Mouse (Mus musculus): ENCODE results near the gene Fam178b. TPM values are rescaled to one million over a fixed set of nuclear protein-coding genes. Genes with fewer than 3 reads are reported as not detected.
A peak's percentile ranks its signal among the peaks of the same experiment; 100 is the strongest.

The Fam178b gene
- polyA plus RNA-seq, 1 experiment from 2014 or later = 3.4 TPM

DNA sequence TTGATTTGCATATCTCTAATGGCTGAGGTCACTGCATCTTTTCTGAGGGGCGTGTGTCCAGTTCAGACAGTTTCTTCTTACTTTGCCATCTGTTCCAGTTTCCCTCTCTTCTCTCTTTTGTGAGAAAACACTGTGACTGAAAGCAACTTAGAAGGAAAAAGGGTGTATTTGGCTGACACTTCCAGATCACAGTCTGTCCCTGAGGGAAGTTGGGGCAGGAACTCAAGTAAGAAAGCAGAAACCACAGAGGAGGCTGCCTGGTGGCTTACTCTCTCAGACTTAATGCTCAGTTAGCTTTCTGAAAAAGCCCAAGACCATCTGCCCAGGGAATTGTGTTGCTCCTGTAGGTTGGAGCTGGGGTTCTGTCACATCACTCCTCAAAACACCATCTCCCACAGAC lies 68.4 kb downstream of the Fam178b start:
- peaks cover 13% of the 10 kb centered on the region for H3K4me1 ChIP-seq
- H3K4me3 ChIP-seq = no peak overlapping the region
- no peak overlapping the region for H3K9ac ChIP-seq
- no peak overlapping the region for H3K4me2 ChIP-seq
- ATAC-seq (ENCODE audit: borderline replicate concordance, extremely low read depth, low FRiP score, low TSS enrichment) = no peak
- H3K27ac ChIP-seq = no peak overlapping the region
- 71% methylated on average over 1 of the region's 1 CpGs for WGBS
- H3K27me3 ChIP-seq = no peaks in the 10 kb centered on the region
- no peaks in the 10 kb centered on the region for H3K9me3 ChIP-seq
- H3K36me3 ChIP-seq = no peaks in the 10 kb centered on the region

DNA sequence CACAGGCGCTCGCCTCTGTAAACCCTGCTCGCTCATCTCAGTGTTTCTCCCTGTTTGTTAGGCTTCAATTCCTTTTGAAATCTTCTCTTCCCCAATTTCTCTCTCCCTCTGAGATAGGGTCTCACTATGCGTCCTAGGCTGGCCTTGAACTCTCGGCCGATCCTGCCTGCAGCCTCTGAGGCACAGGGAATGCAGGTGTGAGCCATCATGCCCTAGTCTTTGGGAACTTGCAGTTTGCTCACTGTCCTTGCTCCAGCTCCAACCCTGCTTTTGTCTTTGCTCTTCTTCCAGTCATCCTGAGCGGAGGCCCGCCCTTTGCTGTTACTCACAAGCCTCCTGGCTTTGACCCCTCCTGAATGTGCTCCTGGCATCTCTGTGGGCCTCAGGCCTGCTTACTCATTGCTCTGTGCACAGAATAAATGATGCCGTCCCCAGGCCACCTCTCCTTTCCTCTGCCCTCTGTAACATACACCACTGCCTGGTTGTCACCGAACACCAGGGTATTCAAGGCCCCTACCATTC lies 69.5 kb downstream of the Fam178b start:
- Histone ChIP-seq H3K4me3 (no peak overlapping the region), H3K4me2 (no peak overlapping the region), H3K9ac (no peak overlapping the region), H3K9me3 (no peaks in the 10 kb centered on the region), H3K4me1 (peaks cover 13% of the 10 kb centered on the region), H3K27me3 (no peaks in the 10 kb centered on the region), H3K36me3 (no peaks in the 10 kb centered on the region), H3K27ac (no peak overlapping the region)
- no peak for ATAC-seq (ENCODE audit: borderline replicate concordance, extremely low read depth, low FRiP score, low TSS enrichment)
- 91% methylated on average over 10 of the region's 10 CpGs for WGBS

DNA sequence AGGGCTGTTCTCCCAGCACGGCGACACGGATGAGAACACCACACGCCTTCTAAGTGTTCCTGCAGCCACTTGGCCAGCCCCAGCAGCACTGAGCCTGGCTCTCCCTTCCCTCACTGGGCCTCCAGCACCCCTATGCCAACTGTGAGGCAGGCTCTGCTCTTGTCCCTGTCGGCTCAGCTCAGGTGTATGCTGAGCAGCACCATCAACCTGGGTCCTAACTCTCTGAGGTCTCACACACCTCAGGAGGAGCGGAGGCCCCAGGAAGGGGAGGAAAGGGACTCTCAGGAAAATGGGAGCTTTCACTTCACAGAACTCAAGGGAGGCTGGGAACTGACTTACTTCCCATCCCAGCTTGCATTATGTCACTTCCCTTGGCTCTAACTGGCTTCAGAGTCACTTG lies 70.6 kb downstream of the Fam178b start:
- H3K27me3 ChIP-seq = no peaks in the 10 kb centered on the region
- H3K36me3 ChIP-seq = no peaks in the 10 kb centered on the region
- H3K4me1 ChIP-seq = peaks cover 15% of the 10 kb centered on the region
- H3K9ac ChIP-seq = no peak overlapping the region
- no peak overlapping the region for H3K27ac ChIP-seq
- ATAC-seq (ENCODE audit: borderline replicate concordance, extremely low read depth, low FRiP score, low TSS enrichment) = no peak
- WGBS = 75% methylated on average over 6 of the region's 6 CpGs
- H3K4me2 ChIP-seq = no peak overlapping the region
- no peaks in the 10 kb centered on the region for H3K9me3 ChIP-seq
- no peak overlapping the region for H3K4me3 ChIP-seq

DNA sequence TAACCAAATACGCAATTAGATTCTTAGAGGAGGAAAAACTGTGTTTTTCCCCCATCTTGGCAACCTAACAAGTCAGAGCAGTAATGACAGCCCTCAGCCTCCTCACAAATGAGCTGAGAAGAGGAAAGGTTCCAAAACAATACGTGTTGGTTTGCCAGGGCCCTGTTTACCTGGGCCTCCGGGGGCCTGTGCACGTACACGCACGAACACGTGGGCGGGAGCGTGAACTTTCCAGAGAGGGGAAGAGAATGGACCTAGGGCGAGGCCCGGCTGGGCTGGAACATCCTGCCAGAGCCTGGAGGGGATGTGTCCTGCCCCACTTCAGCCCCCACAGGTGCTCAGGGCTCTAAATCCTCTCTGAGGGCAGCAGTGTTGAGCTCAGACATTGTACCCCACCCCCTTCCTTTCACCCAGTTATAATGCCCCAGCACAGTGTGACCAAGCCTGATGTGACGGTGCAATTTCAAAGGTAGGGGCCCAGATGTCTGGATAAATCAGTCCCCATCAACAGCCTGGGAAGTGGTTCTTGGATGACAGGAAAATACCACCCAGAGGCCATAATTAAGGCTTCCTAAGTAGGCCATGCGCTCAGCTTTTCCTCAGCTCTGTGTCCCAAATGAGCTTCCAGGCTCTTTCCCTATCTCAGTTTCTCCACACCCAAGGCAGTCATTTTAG lies 71.4 kb downstream of the Fam178b start:
- no peak overlapping the region for H3K9ac ChIP-seq
- H3K4me1 ChIP-seq = peaks cover 19% of the 10 kb centered on the region
- H3K9me3 ChIP-seq = no peaks in the 10 kb centered on the region
- H3K27me3 ChIP-seq = no peaks in the 10 kb centered on the region
- H3K27ac ChIP-seq = peak overlapping the region; percentile 6; the same call in 1 of the 2 replicates
- H3K4me2 ChIP-seq = no peak overlapping the region
- ATAC-seq (ENCODE audit: borderline replicate concordance, extremely low read depth, low FRiP score, low TSS enrichment) = no peak
- H3K4me3 ChIP-seq = no peak overlapping the region
- 54% methylated on average over 13 of the region's 13 CpGs for WGBS
- no peaks in the 10 kb centered on the region for H3K36me3 ChIP-seq

DNA sequence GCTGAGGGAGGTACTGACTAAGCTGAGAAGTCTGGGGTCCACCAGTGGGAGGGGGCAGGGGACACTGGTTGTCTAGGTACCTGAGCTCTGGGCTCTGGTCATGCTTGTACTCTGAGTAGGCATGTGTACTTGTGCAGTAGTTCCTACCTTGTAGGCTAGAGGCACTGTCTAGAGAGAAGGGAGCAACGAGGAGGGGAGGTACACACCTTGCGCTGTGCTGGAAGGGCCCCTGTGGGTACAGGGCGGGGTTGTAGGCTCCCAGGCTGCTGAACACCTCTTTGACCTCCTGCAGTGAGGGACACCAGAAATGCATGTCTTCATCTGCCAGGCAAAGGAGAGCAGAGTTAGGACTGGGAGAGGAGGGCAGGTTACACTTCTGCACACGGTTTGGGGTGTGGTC lies 74.8 kb downstream of the Fam178b start:
- Histone ChIP-seq H3K27me3 (no peaks in the 10 kb centered on the region), H3K9me3 (no peaks in the 10 kb centered on the region), H3K27ac (no peak overlapping the region), H3K9ac (no peak overlapping the region), H3K4me1 (peaks cover 32% of the 10 kb centered on the region), H3K36me3 (no peaks in the 10 kb centered on the region), H3K4me2 (no peak overlapping the region), H3K4me3 (no peak overlapping the region)
- WGBS = 55% methylated on average over 4 of the region's 4 CpGs
- ATAC-seq (ENCODE audit: borderline replicate concordance, extremely low read depth, low FRiP score, low TSS enrichment) = no peak

DNA sequence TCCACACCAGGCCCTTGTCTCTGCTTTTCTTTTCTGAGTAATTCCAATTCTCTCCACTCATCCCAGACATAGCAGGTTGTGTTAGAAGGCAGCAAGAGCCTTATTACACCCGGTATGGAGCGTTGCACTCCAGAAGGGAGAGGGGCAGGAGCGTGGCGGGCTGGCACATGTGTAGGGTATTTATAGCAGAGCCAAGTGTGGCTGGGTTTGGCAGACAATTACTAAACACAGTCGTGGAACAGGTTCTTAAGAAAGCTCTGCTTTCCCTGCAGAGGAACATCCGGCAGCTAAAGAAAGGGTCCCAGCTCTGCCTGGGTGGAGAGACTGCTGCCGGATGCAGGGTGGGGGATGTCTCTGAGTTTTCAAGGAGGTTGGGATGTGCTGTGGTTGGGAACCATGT lies 76.0 kb downstream of the Fam178b start:
- peaks cover 37% of the 10 kb centered on the region for H3K4me1 ChIP-seq
- no peaks in the 10 kb centered on the region for H3K9me3 ChIP-seq
- 0 out of 2 replicates have a peak, but pooled peaks have one; percentile 16 for ATAC-seq (ENCODE audit: borderline replicate concordance, extremely low read depth, low FRiP score, low TSS enrichment)
- H3K27ac ChIP-seq = peak overlapping the region; percentile 52
- H3K4me2 ChIP-seq = no peak overlapping the region
- no peak overlapping the region for H3K9ac ChIP-seq
- no peaks in the 10 kb centered on the region for H3K36me3 ChIP-seq
- no peak overlapping the region for H3K4me3 ChIP-seq
- H3K27me3 ChIP-seq = no peaks in the 10 kb centered on the region
- 40% methylated on average over 7 of the region's 7 CpGs for WGBS

DNA sequence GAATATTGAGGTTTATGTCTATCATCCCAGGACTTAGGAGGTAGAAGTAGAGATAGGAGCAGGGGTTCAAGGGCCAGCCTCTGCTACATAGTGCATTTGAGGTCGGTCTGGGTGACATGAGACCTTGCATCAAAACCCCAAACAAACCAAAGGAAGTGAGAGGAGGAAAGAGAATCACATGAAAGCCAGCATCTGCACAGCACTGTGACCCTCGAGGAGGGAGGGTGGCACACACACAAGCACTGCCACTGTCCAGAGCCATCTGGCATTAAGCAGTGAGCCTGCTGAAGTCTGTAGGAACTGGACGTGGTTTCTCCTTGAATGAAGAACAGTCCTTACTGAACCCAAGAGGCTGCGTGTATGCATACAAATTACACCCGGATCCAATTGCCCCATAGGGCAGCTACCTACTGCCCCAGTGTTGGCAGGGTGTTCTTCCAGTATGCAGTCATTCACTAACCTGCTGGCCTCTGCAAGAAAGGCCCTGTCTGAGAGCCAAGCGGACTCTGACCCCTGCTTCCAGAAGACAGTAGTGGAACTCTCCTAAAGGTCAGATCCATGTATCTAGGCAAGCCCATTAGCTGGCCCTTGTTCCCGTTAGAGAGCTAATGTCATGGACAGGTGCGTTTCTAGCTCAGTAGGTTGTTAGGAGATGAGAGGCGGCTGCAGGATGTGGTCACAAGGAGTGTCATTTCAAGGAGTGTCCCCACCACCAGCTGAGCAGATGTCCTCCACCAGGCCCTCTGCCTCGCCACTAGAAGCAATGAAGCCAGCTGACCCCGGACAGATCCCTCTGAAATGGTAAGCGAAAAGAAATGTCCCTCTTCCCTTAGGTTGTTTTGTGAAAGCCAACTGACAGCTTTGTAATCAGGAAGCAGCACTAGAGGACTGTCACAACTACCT lies 78.5 kb downstream of the Fam178b start:
- Histone ChIP-seq H3K4me3 (no peak overlapping the region), H3K27me3 (no peaks in the 10 kb centered on the region), H3K27ac (peak overlapping the region; percentile 74), H3K36me3 (no peaks in the 10 kb centered on the region), H3K9ac (no peak overlapping the region), H3K4me2 (no peak overlapping the region), H3K9me3 (no peaks in the 10 kb centered on the region), H3K4me1 (peaks cover 29% of the 10 kb centered on the region)
- WGBS = 74% methylated on average over 12 of the region's 12 CpGs
- no peak for ATAC-seq (ENCODE audit: borderline replicate concordance, extremely low read depth, low FRiP score, low TSS enrichment)

DNA sequence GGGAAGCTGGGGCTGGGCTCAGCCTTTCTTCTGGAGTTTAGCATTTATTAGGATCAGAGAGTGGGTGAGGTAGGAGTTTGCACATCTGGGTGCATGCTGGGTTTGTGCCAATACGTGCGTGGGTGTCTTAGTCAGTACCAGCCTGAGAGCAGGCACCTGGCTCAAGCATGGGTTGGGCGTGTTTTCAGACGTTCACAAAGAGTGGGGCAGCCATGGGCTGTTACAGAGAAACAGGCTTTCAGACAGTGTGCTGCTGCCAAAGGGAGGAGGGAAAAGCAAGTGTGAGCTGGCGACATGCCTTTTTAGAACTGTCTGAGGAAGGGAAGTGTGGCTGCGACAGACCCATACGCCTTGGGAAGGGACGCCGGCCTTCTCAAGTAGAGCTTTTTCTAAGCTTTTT lies 79.6 kb downstream of the Fam178b start:
- peaks cover 29% of the 10 kb centered on the region for H3K4me1 ChIP-seq
- H3K9me3 ChIP-seq = no peaks in the 10 kb centered on the region
- no peak overlapping the region for H3K4me3 ChIP-seq
- peak; percentile 80; the same call in 1 of the 2 replicates for ATAC-seq (ENCODE audit: borderline replicate concordance, extremely low read depth, low FRiP score, low TSS enrichment)
- H3K9ac ChIP-seq = no peak overlapping the region
- WGBS = 32% methylated on average over 9 of the region's 9 CpGs
- H3K27ac ChIP-seq = peak overlapping the region; percentile 74
- H3K4me2 ChIP-seq = no peak overlapping the region
- H3K36me3 ChIP-seq = no peaks in the 10 kb centered on the region
- no peaks in the 10 kb centered on the region for H3K27me3 ChIP-seq

DNA sequence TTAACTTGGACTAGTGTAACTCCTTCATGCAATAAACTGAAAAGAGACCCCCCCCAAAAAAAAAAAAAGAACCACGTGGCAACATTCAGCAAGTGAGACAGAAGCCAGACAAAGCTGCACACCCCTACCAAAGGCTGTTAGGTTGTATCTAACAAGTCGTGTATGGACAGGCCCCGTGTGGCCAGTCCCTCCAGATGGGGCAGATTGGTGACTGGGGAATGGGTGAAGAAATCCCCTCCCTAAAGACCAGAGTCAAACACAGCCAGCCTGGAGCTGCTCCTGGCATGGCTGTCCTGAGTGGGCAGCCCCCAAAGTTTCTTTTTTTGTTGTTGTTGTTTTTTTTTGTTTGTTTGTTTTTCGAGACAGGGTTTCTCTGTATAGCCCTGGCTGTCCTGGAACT lies 80.7 kb downstream of the Fam178b start:
- H3K36me3 ChIP-seq = no peaks in the 10 kb centered on the region
- H3K4me3 ChIP-seq = no peak overlapping the region
- no peaks in the 10 kb centered on the region for H3K9me3 ChIP-seq
- H3K4me1 ChIP-seq = peaks cover 24% of the 10 kb centered on the region
- no peak overlapping the region for H3K4me2 ChIP-seq
- no peak for ATAC-seq (ENCODE audit: borderline replicate concordance, extremely low read depth, low FRiP score, low TSS enrichment)
- no peak overlapping the region for H3K9ac ChIP-seq
- H3K27me3 ChIP-seq = no peaks in the 10 kb centered on the region
- H3K27ac ChIP-seq = no peak overlapping the region
- 50% methylated on average over 4 of the region's 4 CpGs for WGBS

DNA sequence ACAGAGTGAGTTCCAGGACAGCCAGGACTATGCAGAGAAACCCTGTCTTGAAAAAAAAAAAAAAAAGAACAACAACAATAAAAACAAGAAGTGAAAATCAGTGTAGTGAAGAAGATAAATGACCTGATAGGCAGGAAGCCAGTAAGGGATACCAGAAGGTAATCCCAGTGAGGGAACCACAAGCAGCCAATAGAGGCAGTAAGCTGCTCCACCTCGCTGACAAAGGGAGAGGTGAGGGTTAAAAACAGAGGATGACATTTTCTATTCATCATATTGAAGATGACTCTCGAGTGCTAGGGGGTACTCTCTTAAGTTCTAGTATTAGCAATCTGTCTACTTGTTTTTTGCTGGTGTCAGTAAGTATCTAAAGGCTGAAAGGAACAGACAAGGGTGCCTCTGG lies 84.6 kb downstream of the Fam178b start:
- peaks cover 24% of the 10 kb centered on the region for H3K4me1 ChIP-seq
- no peak overlapping the region for H3K4me2 ChIP-seq
- H3K9ac ChIP-seq = no peak overlapping the region
- H3K27ac ChIP-seq = no peak overlapping the region
- no peak for ATAC-seq (ENCODE audit: borderline replicate concordance, extremely low read depth, low FRiP score, low TSS enrichment)
- H3K27me3 ChIP-seq = no peaks in the 10 kb centered on the region
- no peak overlapping the region for H3K4me3 ChIP-seq
- 52% methylated on average over 2 of the region's 2 CpGs for WGBS
- H3K36me3 ChIP-seq = no peaks in the 10 kb centered on the region
- no peaks in the 10 kb centered on the region for H3K9me3 ChIP-seq

DNA sequence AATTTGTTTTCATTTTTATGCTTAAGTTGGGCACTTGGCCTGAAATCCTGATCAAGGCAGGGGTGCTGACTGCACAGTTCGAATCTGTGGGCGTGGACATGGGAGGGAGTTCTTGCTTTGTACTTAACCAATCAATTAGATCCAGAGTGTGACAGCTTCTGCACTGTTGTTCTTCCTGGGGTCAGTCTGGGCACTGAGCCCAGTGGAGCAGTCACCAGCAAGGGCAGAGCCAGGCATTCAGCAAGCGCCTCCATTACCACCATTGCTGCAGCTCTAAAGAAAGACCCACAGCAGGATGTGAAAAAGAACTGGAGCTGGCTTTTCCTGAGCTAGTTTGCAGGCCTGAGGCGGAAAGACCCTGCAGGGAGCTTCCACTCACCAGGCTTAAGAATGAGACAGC lies 86.9 kb downstream of the Fam178b start:
- H3K9me3 ChIP-seq = no peaks in the 10 kb centered on the region
- no peaks in the 10 kb centered on the region for H3K27me3 ChIP-seq
- H3K9ac ChIP-seq = no peak overlapping the region
- 0 out of 2 replicates have a peak overlapping the region, but pooled peaks have one; percentile 0 for H3K4me2 ChIP-seq
- WGBS = 19% methylated on average over 4 of the region's 4 CpGs
- H3K4me3 ChIP-seq = no peak overlapping the region
- H3K27ac ChIP-seq = peak overlapping the region; percentile 75
- H3K36me3 ChIP-seq = no peaks in the 10 kb centered on the region
- H3K4me1 ChIP-seq = peaks cover 28% of the 10 kb centered on the region
- ATAC-seq (ENCODE audit: borderline replicate concordance, extremely low read depth, low FRiP score, low TSS enrichment) = peak; percentile 80

Data from lung, embryonic 15.5 days (tissue).